Mouse (Mus musculus): ENCODE measurements at regions not wholly inside any gene's neighbourhood (a gene's known extent, or its start where the extent isn't known, plus 50 kb on each side); places are given as distances from the start of the nearest gene placed in this dataset.
A peak's percentile ranks its signal among the peaks of the same experiment; 100 is the strongest.

- no peak for DNase-seq
Measured at GRCm38 (mm10) chr12:105898580-105899293, 111.3 kb upstream of the Vrk1 start.

- DNase-seq, result no peak
Measured at GRCm38 (mm10) chr12:105899294-105899909, 110.6 kb upstream of the Vrk1 start.

GRCm38 (mm10) chr12:105900479-105900878, 109.5 kb upstream of the Vrk1 start:
- no peak for DNase-seq

- DNase-seq, result no peak
Measured at GRCm38 (mm10) chr12:105903072-105903471, 107.0 kb upstream of the Vrk1 start.

GRCm38 (mm10) chr12:105906584-105906983, 103.4 kb upstream of the Vrk1 start:
- DNase-seq, result peak; percentile 9 to 16

DNA sequence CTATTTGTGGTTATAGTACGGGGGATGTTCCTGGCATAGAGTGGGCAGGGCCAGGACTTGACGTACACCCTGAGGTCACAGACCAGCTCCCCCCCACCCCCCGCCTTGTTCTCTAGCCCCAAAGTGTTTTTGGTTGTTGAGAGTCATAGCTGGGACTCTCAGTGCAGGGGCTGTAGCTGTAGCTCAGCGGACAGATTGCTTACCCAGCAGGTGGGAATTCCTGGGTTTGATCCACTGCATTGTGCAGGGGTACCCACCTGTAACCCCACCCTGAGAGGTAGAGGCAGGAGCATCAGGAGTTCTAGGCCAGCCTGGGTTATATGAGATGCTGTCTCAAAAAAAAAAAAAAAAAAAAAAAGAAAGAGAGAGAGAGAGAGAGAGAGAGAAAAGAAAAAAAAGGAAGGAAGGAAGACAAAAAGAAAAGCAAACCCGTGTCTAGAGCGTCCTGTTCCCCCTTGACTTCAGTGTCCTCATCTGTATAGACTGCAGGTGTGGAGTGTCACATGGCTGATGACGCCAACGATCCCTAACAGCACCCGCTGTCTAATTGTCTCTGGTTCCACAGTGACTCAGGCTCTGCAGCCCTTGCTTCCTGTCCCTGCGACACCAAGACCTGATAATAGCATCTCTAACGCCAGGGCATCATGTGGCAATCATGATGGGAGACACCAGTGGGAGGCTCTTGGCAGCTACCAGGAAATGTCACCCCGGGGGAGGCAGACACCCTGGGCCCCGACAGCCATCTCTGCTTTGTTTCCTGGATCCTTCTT, 102.0 kb upstream of the Vrk1 start:
- no peak for DNase-seq

DNA sequence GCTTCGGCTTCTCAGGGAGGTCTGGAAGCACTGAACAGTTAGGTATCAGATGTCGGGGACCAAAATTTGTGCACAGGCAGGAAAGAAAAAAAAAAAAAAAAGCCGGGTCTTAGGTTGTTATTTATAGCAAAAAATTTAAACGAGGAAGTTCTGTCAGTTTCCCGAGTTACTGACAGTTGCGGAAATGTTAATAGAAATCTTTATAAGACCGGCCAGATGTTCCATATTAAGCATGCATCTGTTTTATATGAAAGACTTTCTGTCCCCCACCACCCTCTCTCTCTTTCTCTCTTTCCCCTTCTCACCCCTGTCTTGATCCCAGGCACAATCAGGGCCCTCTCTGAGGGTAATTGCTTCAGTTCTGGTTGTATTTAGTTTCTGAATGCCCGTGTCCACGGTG, 98.5 kb upstream of the Vrk1 start:
- no peak for DNase-seq

GRCm38 (mm10) chr12:105917388-105917963, 92.6 kb upstream of the Vrk1 start:
- no peak for DNase-seq

- no peak for DNase-seq
Measured at GRCm38 (mm10) chr12:105918775-105919174, 91.3 kb upstream of the Vrk1 start.

GRCm38 (mm10) chr12:105927210-105927609, 82.8 kb upstream of the Vrk1 start:
- DNase-seq, result no peak

GRCm38 (mm10) chr12:105929456-105929921, 80.5 kb upstream of the Vrk1 start:
- DNase-seq, result no peak

GRCm38 (mm10) chr12:105935441-105935880, 74.6 kb upstream of the Vrk1 start:
- peak in 1 of 2 experiments; percentile 4 for DNase-seq

GRCm38 (mm10) chr12:105936812-105937530, 73.1 kb upstream of the Vrk1 start:
- DNase-seq, result peak; percentile 5 to 62

DNA sequence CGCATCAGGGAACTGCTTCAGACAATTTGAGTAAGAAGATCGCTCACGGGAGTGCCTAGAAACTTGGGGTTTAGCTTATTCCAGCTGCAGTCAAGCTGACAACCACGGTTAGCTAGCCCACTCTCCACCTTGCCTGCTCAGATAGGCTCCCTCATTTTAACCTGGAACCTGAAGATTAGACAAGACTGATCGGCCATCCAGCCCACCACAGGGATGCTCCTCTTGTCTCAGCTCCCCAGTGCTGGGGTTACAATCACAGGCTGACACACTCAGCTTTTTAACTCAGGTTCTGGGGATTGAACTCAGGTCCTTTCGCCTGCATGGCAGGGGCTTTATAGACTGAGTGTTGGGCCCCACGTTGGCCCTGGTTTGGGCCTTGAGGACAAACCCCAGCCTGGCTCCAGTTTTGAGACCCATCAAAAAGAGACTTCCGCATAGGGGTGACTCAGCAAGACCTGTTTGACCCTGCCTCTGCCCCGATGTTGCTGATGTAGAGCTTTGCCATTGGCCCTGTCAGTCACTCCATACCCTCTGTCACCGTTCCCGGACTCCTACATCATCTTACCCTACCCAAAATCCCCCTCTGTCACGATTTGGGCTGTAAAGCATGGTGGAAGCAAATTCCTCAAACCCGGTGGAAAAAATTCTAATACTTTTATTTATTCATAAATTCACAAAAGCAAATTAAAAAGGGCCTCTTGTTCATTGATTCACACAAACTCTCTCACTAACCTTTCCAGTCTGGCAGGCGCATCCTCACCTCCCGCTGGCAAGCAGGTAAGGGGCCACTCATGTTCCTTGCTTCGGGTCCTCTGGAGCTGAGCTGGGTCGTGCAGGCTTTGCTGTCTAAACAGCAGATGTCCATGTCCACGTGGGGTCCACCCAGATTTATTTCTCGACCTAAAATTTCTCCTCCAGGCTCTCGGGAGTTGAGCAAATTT, 67.6 kb upstream of the Vrk1 start:
- DNase-seq, result no peak

DNA sequence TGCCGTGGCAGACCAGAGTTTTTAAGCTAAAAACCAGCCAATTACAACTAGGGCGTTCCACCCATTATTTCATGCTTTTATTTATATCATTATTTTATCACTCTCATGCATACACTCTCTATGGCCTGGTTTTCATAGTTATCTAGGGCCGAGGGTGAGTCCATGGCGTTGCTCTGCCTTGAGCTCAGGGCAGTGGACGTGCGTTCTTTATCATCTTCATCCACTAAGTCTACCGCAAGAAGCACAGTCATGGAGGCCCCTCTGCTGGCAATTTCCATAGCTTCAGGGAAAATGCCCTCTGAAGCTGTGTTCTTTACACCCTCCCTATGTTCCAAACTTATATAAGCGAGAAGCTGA, 67.0 kb upstream of the Vrk1 start:
- DNase-seq, result no peak

DNA sequence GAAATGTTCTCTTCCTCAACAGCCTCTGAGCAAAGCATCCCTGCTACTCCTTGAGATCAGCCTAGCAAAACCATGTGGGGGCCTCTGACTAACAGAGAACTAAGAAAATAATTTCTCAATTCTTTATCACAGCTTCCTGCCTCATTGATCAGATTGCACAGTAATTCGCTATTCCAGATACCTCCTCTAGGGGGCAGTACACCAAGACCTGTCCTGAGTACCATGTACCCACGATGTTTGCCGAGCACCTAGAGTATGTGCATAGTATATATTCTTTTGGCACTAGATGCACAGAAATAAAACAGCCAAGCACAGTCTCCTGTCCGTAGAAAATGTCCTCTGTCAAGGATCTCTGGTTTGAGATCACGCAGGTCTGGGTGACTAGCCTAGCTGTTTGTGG, 62.7 kb upstream of the Vrk1 start:
- DNase-seq, result no peak

GRCm38 (mm10) chr12:105948322-105948721, 61.7 kb upstream of the Vrk1 start:
- DNase-seq, result no peak

DNA sequence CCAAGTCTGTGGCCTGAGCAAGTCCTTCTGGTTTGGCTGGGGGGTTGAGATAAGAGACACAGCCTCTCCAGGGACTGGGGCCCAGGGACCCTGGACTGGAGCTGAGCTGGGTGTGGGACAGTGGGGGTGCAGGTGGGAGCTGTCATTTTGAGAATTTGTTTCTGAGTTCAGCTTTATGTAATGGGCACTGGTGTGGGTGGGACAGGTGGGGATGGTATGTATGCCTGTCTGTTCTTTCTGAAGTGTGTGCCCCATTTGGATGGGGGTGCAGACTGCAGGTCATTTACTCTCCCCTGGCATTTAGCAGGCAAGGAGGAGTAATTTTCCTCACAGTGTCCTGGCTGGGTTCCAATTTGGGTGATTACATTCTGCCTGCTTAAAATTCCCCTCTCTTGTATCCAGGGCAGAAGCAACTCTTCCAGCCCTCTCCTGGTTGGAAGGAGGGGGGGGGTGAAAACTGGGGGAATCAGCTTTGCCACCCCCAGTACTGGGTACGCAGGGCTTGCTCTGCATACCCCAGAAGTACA, 54.2 kb upstream of the Vrk1 start:
- DNase-seq, result peak in 1 of 2 experiments; percentile 23

DNA sequence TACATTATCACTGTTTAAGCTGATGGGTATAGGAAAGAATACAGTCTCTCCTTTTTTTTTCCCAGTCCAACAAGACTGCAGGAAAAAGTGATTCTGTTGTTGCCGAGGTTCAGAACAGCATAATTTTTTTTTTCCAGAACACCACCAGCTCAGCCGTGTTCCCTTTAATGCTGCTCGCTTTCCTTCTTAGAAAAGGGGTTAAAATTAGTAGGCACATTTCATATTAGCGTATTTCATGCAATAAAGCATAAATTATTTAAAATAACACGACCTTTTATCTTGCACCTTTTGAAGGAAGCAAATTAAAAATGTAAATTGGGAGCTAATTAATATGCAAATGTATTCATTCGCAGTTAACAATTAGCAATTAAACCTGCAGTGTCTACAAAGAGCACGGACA, 50.3 kb upstream of the Vrk1 start:
- DNase-seq, result no peak
